Mouse (Mus musculus): ENCODE measurements around the gene Tdp1. TPM values are rescaled to one million over a fixed set of nuclear protein-coding genes. Genes with fewer than 3 reads are reported as not detected.

The Tdp1 gene
- total RNA-seq, 1 experiment from 2014 or later = 25.4 TPM

DNA sequence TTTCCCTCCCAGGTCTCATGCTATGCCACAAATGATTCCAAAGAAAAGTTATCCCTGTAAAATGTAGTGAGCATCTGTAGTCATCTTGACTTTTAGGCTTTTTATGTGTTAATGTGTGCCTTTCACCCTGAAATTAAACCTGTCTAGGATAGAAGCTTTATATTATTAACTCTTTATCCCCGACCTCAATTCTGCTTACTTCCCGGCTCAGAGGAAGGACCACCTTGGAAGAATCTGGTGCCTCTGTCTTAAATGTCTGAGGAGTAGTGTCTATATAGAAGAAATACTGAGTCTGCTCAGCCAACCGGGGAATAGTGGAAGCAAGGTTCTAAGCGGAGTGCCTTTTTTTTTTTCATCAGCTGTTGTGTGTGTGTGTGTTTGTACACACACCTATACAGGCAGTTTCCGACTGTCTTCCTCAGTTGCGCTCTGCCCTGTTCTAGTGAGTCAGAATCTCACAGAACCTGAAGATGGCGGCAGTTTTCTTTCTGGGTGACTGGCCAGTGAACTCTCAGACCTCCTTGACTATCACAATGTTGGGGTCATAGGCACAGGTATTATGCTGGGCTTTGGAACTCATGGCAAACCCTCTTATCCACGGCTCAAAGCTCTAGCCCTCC, 1.1 kb downstream of the Tdp1 start:
- ATAC-seq (replicated peaks; ENCODE audit: low read depth, poor library complexity, severe bottlenecking) = no peak

- ATAC-seq (replicated peaks; ENCODE audit: low read depth, poor library complexity, severe bottlenecking) = no peak
Observed at GRCm38 (mm10) chr12:99897846-99898245, 13.5 kb downstream of the Tdp1 start.

DNA sequence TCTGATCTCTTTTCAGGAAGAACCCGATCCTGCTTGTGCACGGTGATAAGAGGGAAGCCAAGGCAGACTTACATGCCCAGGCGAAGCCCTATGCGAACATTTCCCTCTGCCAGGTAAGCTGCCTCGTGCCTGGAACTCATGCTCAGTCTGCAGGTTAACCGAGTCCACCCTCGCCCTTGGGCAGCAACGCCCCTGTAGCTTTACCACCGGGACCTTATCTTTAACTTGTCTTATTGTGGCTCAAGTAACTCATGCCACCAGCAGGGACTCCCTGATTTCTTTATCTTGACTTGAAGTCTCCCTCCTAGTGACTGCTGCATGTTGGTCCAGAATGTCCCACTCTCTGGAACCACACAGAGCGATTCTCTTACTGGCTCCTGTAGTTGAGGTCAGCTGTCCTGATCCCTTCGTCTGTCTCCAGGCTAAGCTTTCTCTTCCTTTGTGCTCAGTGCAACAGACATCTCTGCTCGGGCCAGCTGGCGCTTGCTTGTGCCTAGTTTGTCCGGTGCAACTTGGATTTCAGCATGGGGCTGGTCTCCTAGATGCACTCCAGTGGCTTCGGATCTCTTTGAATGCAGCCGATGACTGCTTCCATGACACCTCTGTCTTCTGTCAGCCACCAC, 14.0 kb downstream of the Tdp1 start:
- no peak for ATAC-seq (replicated peaks; ENCODE audit: low read depth, poor library complexity, severe bottlenecking)

GRCm38 (mm10) chr12:99899991-99900390, 15.7 kb downstream of the Tdp1 start:
- no peak for ATAC-seq (replicated peaks; ENCODE audit: low read depth, poor library complexity, severe bottlenecking)

- ATAC-seq (replicated peaks; ENCODE audit: low read depth, poor library complexity, severe bottlenecking) = no peak
Observed at GRCm38 (mm10) chr12:99901973-99902866, 17.9 kb downstream of the Tdp1 start.

GRCm38 (mm10) chr12:99902867-99903370, 18.6 kb downstream of the Tdp1 start:
- ATAC-seq (replicated peaks; ENCODE audit: low read depth, poor library complexity, severe bottlenecking) = peak; percentile 71

DNA sequence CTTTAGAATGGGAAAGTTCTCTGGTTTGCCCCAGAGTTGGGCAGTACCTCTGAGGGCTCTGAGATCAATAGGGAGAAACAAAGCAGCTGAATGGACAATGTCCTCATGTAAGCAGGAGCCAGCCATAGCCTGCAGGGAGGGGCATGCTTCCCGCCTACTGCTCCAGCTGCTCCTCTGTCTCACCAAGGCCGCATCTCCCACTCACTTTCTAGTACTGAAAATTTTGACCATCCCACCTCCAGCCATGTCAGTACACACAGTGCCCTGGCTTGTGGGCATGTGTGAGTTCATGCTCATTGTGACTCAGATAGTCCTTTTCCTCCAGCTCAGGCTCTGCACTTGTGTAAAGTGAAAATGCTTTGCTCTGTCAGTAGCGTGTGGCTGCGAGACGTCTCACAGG, 20.2 kb downstream of the Tdp1 start:
- no peak for ATAC-seq (replicated peaks; ENCODE audit: low read depth, poor library complexity, severe bottlenecking)

GRCm38 (mm10) chr12:99911466-99911865, 27.1 kb downstream of the Tdp1 start:
- ATAC-seq (replicated peaks; ENCODE audit: low read depth, poor library complexity, severe bottlenecking) = no peak

DNA sequence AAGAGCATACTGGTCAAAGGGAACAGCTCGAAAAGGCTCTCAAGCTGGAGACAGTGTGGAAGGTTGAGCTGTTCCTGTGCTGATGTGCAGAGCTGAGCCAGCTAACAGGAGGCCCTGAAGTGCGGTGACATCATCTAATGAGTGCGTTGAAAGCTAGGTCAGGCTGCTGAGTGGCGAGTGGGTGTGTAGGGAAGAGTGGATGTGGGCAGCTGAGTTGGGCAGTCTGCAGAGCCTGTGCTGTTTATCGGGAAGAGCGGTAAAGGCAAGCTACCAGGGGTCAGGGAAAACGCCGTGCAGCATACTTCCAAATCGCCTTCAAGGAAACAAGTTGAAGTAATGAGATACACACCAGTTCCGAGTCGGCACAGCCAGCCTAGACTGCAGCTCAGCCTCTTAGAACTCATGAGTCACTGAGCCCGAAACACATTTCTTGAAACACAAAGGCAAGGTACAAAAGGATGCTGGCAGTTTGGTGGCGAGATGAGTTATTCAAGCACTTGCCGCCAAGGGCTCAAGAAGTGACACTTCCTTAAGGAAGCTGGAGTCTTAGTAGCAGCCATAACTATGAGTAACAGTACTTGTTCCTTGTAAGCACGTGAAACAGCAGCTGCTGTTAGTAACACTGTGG, 33.6 kb downstream of the Tdp1 start:
- no peak for ATAC-seq (replicated peaks; ENCODE audit: low read depth, poor library complexity, severe bottlenecking)

- no peak for ATAC-seq (replicated peaks; ENCODE audit: low read depth, poor library complexity, severe bottlenecking)
Observed at GRCm38 (mm10) chr12:99919636-99920035, 35.3 kb downstream of the Tdp1 start.

- ATAC-seq (replicated peaks; ENCODE audit: low read depth, poor library complexity, severe bottlenecking) = peak; percentile 60
Observed at GRCm38 (mm10) chr12:99921045-99921444, 36.7 kb downstream of the Tdp1 start.

DNA sequence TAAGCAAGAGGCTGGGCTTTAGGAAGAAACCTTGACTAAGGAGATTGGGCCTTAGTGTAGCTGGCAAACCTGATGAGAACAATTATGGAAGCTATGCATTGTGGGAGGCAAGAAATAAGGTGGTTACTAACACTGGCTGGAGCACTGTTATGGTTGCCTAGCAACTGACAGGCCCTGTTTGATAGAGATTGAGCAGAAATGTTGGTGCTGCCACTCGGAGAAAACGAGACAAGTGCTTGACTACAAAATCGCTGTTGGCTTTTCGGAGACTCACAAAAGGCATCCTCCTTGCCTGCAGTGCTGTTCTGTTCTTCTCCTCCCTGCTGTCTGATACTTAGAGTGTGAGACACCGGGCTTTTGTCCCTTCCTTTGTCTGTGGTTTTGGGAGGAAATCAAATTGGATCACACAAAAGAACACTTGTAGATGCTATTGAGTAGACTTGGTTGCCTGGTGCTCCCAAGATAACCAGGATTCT, 38.9 kb downstream of the Tdp1 start:
- no peak for ATAC-seq (replicated peaks; ENCODE audit: low read depth, poor library complexity, severe bottlenecking)

DNA sequence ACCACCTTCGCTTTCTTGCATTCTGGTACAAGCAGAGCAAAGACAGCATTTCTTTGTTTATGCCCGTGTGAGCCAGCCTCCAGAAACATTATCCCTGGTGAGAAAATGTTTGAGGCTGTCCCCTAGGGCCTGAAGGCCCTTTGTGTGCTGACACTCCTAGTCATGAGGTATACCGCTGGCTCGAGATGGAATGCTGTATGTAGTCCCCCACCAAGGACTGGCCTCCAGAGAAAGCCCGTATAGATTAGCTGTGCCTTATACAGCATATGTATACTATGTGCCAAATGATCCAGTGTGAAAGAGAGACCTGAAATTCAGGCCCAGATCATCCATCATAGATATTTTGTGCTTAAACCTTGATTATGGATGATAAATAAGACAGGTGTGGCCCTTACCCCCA, 39.4 kb downstream of the Tdp1 start:
- no peak for ATAC-seq (replicated peaks; ENCODE audit: low read depth, poor library complexity, severe bottlenecking)

GRCm38 (mm10) chr12:99928311-99928710, 44.0 kb downstream of the Tdp1 start:
- ATAC-seq (replicated peaks; ENCODE audit: low read depth, poor library complexity, severe bottlenecking) = no peak

GRCm38 (mm10) chr12:99929160-99929559, 44.8 kb downstream of the Tdp1 start:
- ATAC-seq (replicated peaks; ENCODE audit: low read depth, poor library complexity, severe bottlenecking) = no peak

GRCm38 (mm10) chr12:99932245-99932644, 47.9 kb downstream of the Tdp1 start:
- no peak for ATAC-seq (replicated peaks; ENCODE audit: low read depth, poor library complexity, severe bottlenecking)

- ATAC-seq (replicated peaks; ENCODE audit: low read depth, poor library complexity, severe bottlenecking) = no peak
Observed at GRCm38 (mm10) chr12:99933630-99934029, 49.3 kb downstream of the Tdp1 start.

DNA sequence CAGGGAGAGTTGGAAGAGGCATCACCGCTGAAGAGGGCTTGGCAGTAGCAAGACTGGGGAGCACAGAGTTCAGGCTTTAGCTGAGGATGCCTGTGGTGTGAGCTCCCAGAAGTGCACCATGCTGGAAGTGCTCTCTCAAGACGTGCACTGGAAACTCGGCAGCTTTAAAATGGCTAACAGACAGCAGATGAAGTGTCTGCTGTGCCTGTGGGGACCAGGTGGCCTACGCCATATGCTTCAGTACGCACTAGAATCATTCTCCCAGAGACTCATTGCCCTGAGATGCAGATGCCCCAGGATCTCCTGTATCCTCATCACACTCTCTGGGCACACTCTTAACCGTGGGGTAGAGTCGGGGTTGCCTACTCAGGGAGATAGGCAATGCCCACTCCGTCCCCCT, 51.1 kb downstream of the Tdp1 start:
- ATAC-seq (replicated peaks; ENCODE audit: low read depth, poor library complexity, severe bottlenecking) = no peak

DNA sequence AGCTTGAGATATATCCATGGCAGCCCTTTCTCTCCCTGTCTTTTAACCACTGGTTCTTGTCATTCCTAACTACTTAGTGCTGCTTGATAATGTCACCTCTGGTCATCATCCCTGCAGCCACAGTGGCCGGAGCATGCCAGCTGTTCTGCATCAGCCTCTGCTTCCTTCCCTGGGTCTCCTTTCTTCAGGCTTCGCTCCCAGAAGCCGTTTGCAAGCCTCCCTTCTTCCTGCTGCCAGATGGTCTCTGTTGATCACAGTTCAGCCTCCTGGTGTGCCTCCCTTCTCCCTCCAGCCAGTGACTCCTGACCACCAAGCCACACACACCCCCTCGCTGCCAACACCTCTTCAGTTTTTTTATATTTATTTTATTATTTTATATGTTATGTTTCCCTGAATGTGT, 54.2 kb downstream of the Tdp1 start:
- no peak for ATAC-seq (replicated peaks; ENCODE audit: low read depth, poor library complexity, severe bottlenecking)

GRCm38 (mm10) chr12:99939179-99939578, 54.9 kb downstream of the Tdp1 start:
- ATAC-seq (replicated peaks; ENCODE audit: low read depth, poor library complexity, severe bottlenecking) = no peak

All from common myeloid progenitor, adult 5-6 weeks (primary cell).